Mouse (Mus musculus) olfactory bulb, adult 2 months (tissue): ENCODE data around the gene Hfm1. TPM values are rescaled to one million over a fixed set of nuclear protein-coding genes. Genes with fewer than 3 reads are reported as not detected.
A peak's percentile ranks its signal among the peaks of the same experiment; 100 is the strongest.

Experiments
- H3K27ac ChIP-seq: fragments of 200-500 bp; 2 replicates; pipeline ENCODE4 v1.5.1; 2012; ENCODE audit warnings: low read depth, low read length; ENCODE audit not compliant: insufficient read depth
- H3K4me1 ChIP-seq: fragments of 200-500 bp; 2 replicates; pipeline ENCODE4 v1.6.1; 2012; ENCODE audit warnings: low read length; ENCODE audit not compliant: control insufficient read depth, insufficient read depth
- H3K4me3 ChIP-seq: fragments of 200-500 bp; 2 replicates; pipeline ENCODE4 v1.5.1; 2012; ENCODE audit warnings: mild to moderate bottlenecking, low read depth, low read length, moderate library complexity; ENCODE audit not compliant: insufficient read depth
- CTCF ChIP-seq: fragments of 200-500 bp; IDR thresholded peaks from 2 replicates; pipeline ENCODE4 v1.5.1; 2012; ENCODE audit warnings: low read depth, mild to moderate bottlenecking, low read length, moderate library complexity; ENCODE audit not compliant: insufficient read depth
- POLR2A ChIP-seq: fragments of 200-500 bp; IDR thresholded peaks from 2 replicates; pipeline ENCODE4 v1.6.1; 2012; ENCODE audit warnings: mild to moderate bottlenecking, low read depth, low read length, moderate library complexity; ENCODE audit not compliant: insufficient read depth
- whole genome bisulfite sequencing: fragments of 180-500 bp; shearing (Covaris S2); methylation state at CpG from one replicate; pipeline ENCODE4 v1.1.7; 2018; 5-methylcytosine and 5-hydroxymethylcytosine counted together
- polyA plus RNA-seq: library from polyadenylated mRNA; stranded (reverse); fragments of >200 nt; gene quantifications from 2 replicates; pipeline ENCODE4 v1.2.4, GENCODE M21; 2012; ENCODE audit warnings: low replicate concordance; ENCODE audit not compliant: missing spikeins, insufficient read depth, insufficient read length

Hfm1 gene
- not detected in 2 replicates for polyA plus RNA-seq

DNA sequence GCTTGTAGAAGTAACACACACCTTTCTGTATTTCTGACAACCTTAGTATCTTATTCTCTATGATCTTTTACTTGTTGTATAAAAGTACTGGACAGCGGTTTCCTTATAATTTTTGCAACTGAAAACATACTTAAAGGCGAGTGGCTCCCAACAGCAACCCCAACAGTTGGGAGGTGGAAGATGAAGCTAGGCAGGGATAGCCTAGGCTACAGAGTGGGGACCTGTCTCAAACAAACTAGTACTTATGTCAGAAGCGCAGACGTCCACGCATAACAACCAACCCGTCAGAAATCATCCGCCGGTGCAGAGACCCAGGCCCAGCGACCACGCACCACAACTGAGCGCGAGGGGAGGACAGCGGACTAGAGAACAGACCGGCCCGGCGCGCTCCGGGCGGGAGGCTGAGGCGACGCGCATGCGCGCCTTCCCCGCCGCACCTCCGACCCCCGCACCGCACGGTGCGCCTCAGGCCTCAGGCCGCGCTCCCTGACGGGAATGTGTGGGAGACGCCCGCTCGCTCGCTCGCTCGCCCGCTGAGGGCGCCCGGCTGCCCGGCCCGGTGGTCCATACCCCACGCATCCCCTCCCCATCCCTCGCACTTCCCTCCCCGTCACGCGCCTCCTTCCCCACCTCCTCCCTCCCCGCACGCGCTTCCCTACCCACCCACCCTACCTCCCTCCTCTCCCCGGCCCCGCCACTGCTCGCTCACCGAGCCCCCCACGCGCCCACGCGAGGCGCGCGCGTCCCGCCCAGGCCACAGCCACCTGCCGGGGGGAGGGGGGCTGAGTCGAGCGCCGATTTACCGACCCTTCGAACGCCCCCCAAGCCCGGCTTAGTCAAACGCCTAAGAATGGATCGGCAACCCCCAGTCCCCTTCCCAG, at the start of gene Hfm1:
Gene Hfm1, minus strand, starts transcription at position 834 of the 881 bp plus-strand sequence.
- Histone ChIP-seq H3K27ac (peak within 1 kb of the TSS; percentile 23), H3K4me1 (peaks cover 4% of the 10 kb centered on the region), H3K4me3 (peak within 1 kb of the TSS; percentile 54)
- TF ChIP-seq CTCF (0 out of 2 replicates have a peak, but pooled peaks have one; percentile 9), POLR2A (peak; percentile 76)
- 1% methylated on average over 70 of the region's 76 CpGs for WGBS

DNA sequence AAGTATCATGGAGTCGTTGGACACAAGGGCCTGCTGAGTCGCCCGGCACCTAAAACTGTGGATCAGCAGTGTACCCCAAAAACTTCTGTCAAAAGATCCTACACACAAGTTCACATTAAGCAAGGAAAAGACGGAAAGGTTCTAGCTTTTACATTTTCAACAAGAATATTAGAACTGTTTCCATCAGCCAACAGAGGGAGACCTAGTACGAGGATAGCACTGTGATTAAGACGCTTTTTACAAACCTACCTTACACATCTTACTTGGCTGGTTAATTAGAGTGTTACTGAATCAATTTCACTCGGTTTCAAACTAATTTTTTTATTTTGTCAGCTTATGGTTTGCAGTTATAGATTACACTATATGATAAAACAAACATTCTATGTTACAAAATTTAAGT, 47.8 kb upstream of the Hfm1 start:
- Histone ChIP-seq H3K27ac (no peak overlapping the region), H3K4me3 (no peak overlapping the region), H3K4me1 (no peaks in the 10 kb centered on the region)
- TF ChIP-seq POLR2A (no peak), CTCF (no peak)
- WGBS, result 82% methylated on average over 7 of the region's 7 CpGs

- WGBS, result 93% methylated on average over 1 of the region's 1 CpGs
Observed at GRCm38 (mm10) chr5:106967578-106967977, 41.5 kb upstream of the Hfm1 start.

DNA sequence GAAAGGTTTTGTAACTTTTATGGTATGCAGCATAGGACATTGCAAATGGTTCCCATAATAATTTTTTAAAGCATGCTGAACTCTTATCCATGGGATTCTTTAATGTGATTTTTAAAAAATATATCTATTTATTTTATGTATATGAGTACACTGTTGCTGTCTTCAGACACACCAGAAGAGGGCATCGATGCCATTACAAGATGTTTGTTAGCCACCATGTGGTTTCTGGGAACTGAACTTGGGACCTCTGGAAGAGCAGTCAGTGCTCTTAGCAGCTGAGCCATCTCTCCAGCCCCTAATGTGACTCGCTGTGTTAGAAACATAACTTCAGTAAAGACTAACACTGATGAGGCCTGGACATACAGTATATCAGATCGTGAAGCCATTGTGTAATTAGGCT, 40.3 kb upstream of the Hfm1 start:
- Histone ChIP-seq H3K4me1 (0 out of 2 replicates have a peak, but pooled peaks cover 2% of the 10 kb centered on the region), H3K4me3 (no peak overlapping the region), H3K27ac (no peak overlapping the region)
- no peak for TF ChIP-seq CTCF
- no peak for TF ChIP-seq POLR2A
- 95% methylated on average over 3 of the region's 3 CpGs for WGBS

More at GRCm38 (mm10) chr5:106967578-106967977, 41.5 kb upstream of the Hfm1 start:
- Histone ChIP-seq H3K4me3 (no peak overlapping the region), H3K4me1 (0 out of 2 replicates have a peak, but pooled peaks cover 2% of the 10 kb centered on the region), H3K27ac (no peak overlapping the region)
- TF ChIP-seq CTCF (no peak), POLR2A (no peak)

GRCm38 (mm10) chr5:106964513-106965014, 38.4 kb upstream of the Hfm1 start:
- Histone ChIP-seq H3K27ac (no peak overlapping the region), H3K4me1 (0 out of 2 replicates have a peak, but pooled peaks cover 2% of the 10 kb centered on the region), H3K4me3 (peak overlapping the region; percentile 62)
- under 1% methylated on average over 41 of the region's 41 CpGs for WGBS
- TF ChIP-seq POLR2A (no peak; the same call in 1 of the 2 replicates), CTCF (no peak)

DNA sequence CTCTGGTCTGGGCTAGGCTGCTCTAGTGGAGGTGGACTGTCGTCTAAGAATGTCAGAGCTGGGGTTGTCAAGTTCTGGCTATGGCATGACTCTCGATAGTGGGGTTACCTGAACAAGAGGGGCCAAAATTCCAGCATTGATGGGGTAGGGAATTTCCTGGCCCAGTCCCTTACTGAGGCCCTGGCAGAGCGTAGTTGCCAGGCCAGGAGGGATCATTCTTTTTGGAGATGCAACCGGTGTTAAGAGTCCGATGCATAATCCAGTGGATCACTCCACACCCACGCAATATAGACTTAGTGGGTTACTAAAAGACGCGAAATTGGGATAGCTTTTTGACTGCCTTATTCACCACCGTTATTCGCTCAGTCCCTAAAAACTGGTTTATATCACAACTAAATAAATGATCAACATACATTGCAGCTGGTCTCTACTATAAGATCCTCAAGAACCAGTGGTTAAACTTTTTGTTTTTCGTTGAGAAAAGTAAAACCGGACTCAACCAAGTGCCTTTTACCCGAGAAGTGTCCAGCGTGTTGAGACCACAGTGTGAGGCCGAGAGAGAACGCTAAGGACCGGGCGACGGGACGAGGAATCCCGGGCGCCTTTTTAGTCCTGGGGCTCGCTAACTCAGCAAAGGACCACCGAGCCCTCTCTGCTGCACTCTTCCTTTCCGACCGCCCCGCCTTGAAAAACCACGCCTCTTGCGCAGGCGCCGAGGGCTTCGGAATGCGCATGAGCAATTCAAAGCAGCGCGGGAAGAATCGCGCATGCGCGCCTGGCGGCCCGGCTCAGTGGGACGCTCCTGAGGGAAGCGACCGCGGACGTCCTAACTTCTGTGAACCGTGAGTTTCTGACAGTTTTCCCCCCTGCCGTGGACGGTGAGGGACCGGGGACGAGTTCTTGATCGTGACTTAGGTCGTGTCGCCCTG, 37.7 kb upstream of the Hfm1 start, which contains the start of gene Cdc7:
Gene Cdc7, plus strand, starts transcription at position 739 of the 929 bp plus-strand sequence.
- peak within 1 kb of the TSS; percentile 62 for H3K4me3 ChIP-seq
- 6% methylated on average over 54 of the region's 54 CpGs for WGBS
- peak; percentile 43; the same call in 1 of the 2 replicates for TF ChIP-seq POLR2A
- TF ChIP-seq CTCF, result no peak
- 0 out of 2 replicates have a peak, but pooled peaks cover 2% of the 10 kb centered on the region for H3K4me1 ChIP-seq
- no peak within 1 kb of the TSS for H3K27ac ChIP-seq

DNA sequence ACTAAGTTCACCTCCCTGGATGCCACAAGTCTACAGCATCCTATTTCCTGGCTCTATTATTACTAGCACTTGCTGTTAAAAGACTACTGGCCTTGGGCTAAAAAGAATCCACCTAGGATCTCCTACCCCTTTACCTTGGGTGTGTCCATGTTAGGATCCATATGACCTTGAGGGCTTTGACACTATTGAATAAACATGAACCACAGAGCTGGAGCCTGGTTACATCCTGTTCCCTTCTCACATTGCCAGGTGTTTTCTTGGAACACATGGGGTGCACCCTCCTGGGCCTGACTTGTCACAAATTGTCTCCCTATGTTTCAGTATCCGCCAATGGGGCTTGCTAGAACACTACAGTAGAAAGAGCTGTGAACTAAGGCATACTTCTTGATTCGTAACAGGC, 34.3 kb upstream of the Hfm1 start:
- Histone ChIP-seq H3K4me3 (no peak overlapping the region), H3K4me1 (0 out of 2 replicates have a peak, but pooled peaks cover 2% of the 10 kb centered on the region), H3K27ac (no peak overlapping the region)
- WGBS, result 92% methylated on average over 2 of the region's 2 CpGs
- no peak for TF ChIP-seq POLR2A

DNA sequence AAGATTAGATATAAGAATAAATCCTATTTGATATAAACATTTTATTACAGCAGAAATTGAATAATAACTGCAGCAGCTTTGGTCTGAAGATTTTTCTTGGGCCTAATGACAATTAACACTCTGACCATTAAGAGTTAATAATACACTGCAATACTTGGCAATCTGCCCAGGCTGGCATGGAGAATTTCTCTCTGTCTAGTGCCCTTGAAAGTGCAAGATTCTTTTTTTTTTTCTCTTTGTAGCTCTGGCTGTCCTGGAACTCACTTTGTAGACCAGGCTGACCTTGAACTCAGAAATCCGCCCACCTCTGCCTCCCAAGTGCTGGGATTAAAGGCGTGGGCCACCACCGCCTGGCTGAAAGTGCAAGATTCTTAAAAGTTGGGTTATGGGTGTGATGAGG, 32.9 kb upstream of the Hfm1 start:
- no peak for TF ChIP-seq CTCF
- TF ChIP-seq POLR2A, result no peak
- H3K4me1 ChIP-seq, result 0 out of 2 replicates have a peak, but pooled peaks cover 2% of the 10 kb centered on the region
- H3K4me3 ChIP-seq, result no peak overlapping the region
- WGBS, result 59% methylated on average over 3 of the region's 3 CpGs
- no peak overlapping the region for H3K27ac ChIP-seq

DNA sequence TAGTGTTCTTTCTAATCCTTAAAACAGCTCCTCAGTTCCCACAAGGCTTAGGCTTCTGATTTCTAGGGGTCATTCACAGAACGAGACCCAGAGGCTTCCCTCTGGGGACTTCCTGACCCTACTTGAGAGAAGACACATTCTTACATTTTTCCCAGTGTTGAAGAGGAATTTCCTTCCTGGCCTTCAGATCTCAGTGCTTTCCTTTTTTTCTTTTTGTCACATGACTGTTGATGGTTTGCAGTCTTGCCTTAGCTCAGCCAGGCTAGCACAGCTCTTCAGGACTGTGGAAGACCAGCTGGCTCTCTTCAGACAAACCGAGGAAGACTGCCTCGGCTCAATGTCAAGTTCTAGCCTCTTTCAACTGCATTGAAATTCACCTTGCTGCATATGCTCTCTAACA, 30.3 kb upstream of the Hfm1 start:
- WGBS, result 87% methylated on average over 3 of the region's 3 CpGs
- Histone ChIP-seq H3K4me1 (no peaks in the 10 kb centered on the region), H3K27ac (no peak overlapping the region), H3K4me3 (no peak overlapping the region)
- no peak for TF ChIP-seq POLR2A
- TF ChIP-seq CTCF, result no peak
